In genomic region chr11:96928691-96929090, GRCm38 (mm10) we compare ENCODE assay signal across 14 mouse cellular contexts. TPM values are rescaled to one million over a fixed set of nuclear protein-coding genes. Genes with fewer than 3 reads are reported as not detected.
A peak's percentile ranks its signal among the peaks of the same experiment; 100 is the strongest.
DNase-seq lines count a peak whose midpoint lies in the region; ATAC-seq and TF ChIP-seq lines count a peak whose summit lies in the region.
"Had no signal": no experiment of that assay in that cellular context is flagged by ENCODE, and none has a peak within 500 bp of the region (broad histone marks: within the 10 kb centered on the region; RNA-seq: fewer than 3 reads in every experiment).

No protein-coding gene starts in this region.

- H3K4me3 ChIP-seq in lung, adult 2 months (replicated peaks; ENCODE audit: extremely low read depth, low read depth, low read length) = peak overlapping the region; percentile 58
- H3K4me3 ChIP-seq in intestine, embryonic 16.5 days (ENCODE audit: low read length) = peak overlapping the region; percentile 62
- H3K4me3 ChIP-seq in limb, embryonic 15.5 days = no peak overlapping the region
- H3K4me3 ChIP-seq in stomach, embryonic 15.5 days (replicated peaks) = peak overlapping the region; percentile 44
- H3K4me3 ChIP-seq in midbrain, embryonic 10.5 days = no peak overlapping the region
- H3K4me3 ChIP-seq: forebrain, embryonic 15.5 days; neural tube, embryonic 12.5 days had no signal

- H3K27me3 ChIP-seq in intestine, embryonic 16.5 days (replicated peaks; ENCODE audit: control insufficient read depth, insufficient read depth, low read length) = no peaks in the 10 kb centered on the region
- H3K27me3 ChIP-seq in limb, embryonic 15.5 days = peaks cover 34% of the 10 kb centered on the region
- H3K27me3 ChIP-seq in stomach, embryonic 15.5 days (replicated peaks) = no peaks in the 10 kb centered on the region
- H3K27me3 ChIP-seq in midbrain, embryonic 10.5 days (ENCODE audit: low read depth, poor library complexity, severe bottlenecking) = peaks cover 34% of the 10 kb centered on the region

- peak overlapping the region; percentile 60 for H3K9ac ChIP-seq in intestine, embryonic 16.5 days (ENCODE audit: low read depth, low read length)
- no peak overlapping the region for H3K9ac ChIP-seq in limb, embryonic 15.5 days
- H3K9ac ChIP-seq in stomach, embryonic 15.5 days = no peak overlapping the region
- H3K9ac ChIP-seq: forebrain, embryonic 15.5 days; hindbrain, embryonic 14.5 days; neural tube, embryonic 12.5 days had no signal

- H3K4me1 ChIP-seq in lung, adult 2 months (ENCODE audit: control insufficient read depth, insufficient read depth, low read length) = no peaks in the 10 kb centered on the region
- peaks cover 19% of the 10 kb centered on the region for H3K4me1 ChIP-seq in intestine, embryonic 16.5 days (ENCODE audit: control insufficient read depth, insufficient read depth, low read length)
- H3K4me1 ChIP-seq in limb, embryonic 15.5 days = peaks cover 18% of the 10 kb centered on the region
- H3K4me1 ChIP-seq in stomach, embryonic 15.5 days = peaks cover 7% of the 10 kb centered on the region
- peaks cover 20% of the 10 kb centered on the region for H3K4me1 ChIP-seq in midbrain, embryonic 10.5 days
- H3K4me1 ChIP-seq: forebrain, embryonic 15.5 days had no signal

- TF ChIP-seq POLR2A in lung, adult 2 months (IDR thresholded peaks at IDR 0.05; ENCODE audit: borderline replicate concordance, extremely low read depth, low read depth, low read length) = no peak

- no peaks in the 10 kb centered on the region for H3K9me3 ChIP-seq in intestine, embryonic 16.5 days (ENCODE audit: control insufficient read depth, low read length)
- no peaks in the 10 kb centered on the region for H3K9me3 ChIP-seq in limb, embryonic 15.5 days
- no peaks in the 10 kb centered on the region for H3K9me3 ChIP-seq in stomach, embryonic 15.5 days
- H3K9me3 ChIP-seq in midbrain, embryonic 10.5 days (replicated peaks) = no peaks in the 10 kb centered on the region
- H3K9me3 ChIP-seq: forebrain, embryonic 15.5 days; neural tube, embryonic 12.5 days had no signal

- peaks cover 3% of the 10 kb centered on the region; the same call in 1 of the 2 replicates for H3K36me3 ChIP-seq in intestine, embryonic 16.5 days (ENCODE audit: control insufficient read depth, insufficient read depth, low read length)
- H3K36me3 ChIP-seq in limb, embryonic 15.5 days = no peaks in the 10 kb centered on the region
- no peaks in the 10 kb centered on the region for H3K36me3 ChIP-seq in stomach, embryonic 15.5 days
- H3K36me3 ChIP-seq in midbrain, embryonic 10.5 days = no peaks in the 10 kb centered on the region
- H3K36me3 ChIP-seq: forebrain, embryonic 15.5 days; neural tube, embryonic 12.5 days had no signal

- H3K4me2 ChIP-seq in intestine, embryonic 16.5 days (ENCODE audit: low read depth, low read length) = peak overlapping the region; percentile 48
- peak overlapping the region; percentile 21; the same call in 1 of the 2 replicates for H3K4me2 ChIP-seq in limb, embryonic 15.5 days
- H3K4me2 ChIP-seq in stomach, embryonic 15.5 days = peak overlapping the region; percentile 49
- H3K4me2 ChIP-seq: forebrain, embryonic 15.5 days; hindbrain, embryonic 14.5 days; neural tube, embryonic 12.5 days had no signal

- TF ChIP-seq CTCF in lung, adult 2 months (IDR thresholded peaks at IDR 0.05; ENCODE audit: insufficient read depth, low read length) = no peak

- DNase-seq in lung, adult 2 months = no peak
- DNase-seq in lung, postnatal 10 days = no peak
- no peak for DNase-seq in left cerebral cortex, adult 9 months (ENCODE audit: low spot score in 2 of 2)
- no peak for DNase-seq in midbrain, embryonic 10.5 days (ENCODE audit: low spot score)
- no peak for DNase-seq in layer of hippocampus, postnatal 10 days (ENCODE audit: low spot score in 2 of 2)
- DNase-seq: heart, adult 18-20 months; midbrain, embryonic 14.5 days had no signal

- 8% methylated on average over 5 of the region's 5 CpGs for WGBS in lung, adult 2 months
- WGBS in intestine, embryonic 16.5 days = 6% methylated on average over 5 of the region's 5 CpGs
- WGBS in limb, embryonic 15.5 days = 1% methylated on average over 5 of the region's 5 CpGs
- 8% methylated on average over 5 of the region's 5 CpGs for WGBS in stomach, embryonic 15.5 days
- 12% methylated on average over 5 of the region's 5 CpGs for WGBS in midbrain, embryonic 10.5 days

- peak; percentile 75 for ATAC-seq in intestine, embryonic 16.5 days
- ATAC-seq in limb, embryonic 15.5 days (ENCODE audit: insufficient number of reproducible peaks, low FRiP score, low TSS enrichment, low read depth) = no peak
- peak; percentile 75 for ATAC-seq in stomach, embryonic 15.5 days (ENCODE audit: insufficient read depth, low FRiP score, low read depth)
- ATAC-seq: forebrain, embryonic 15.5 days had no signal

- H3K27ac ChIP-seq in intestine, embryonic 16.5 days (ENCODE audit: low read length) = peak overlapping the region; percentile 98
- H3K27ac ChIP-seq in limb, embryonic 15.5 days = peak overlapping the region; percentile 24; the same call in 1 of the 2 replicates
- H3K27ac ChIP-seq in stomach, embryonic 15.5 days = peak overlapping the region; percentile 96
- no peak overlapping the region; the same call in 1 of the 2 replicates for H3K27ac ChIP-seq in midbrain, embryonic 10.5 days (replicated peaks)
- H3K27ac ChIP-seq: forebrain, embryonic 15.5 days; hindbrain, embryonic 14.5 days; neural tube, embryonic 12.5 days had no signal

RNA-seq across cellular contexts. Expression of gene Prr15l, which starts 0.8 kb away (rescaled TPM):
- polyA plus RNA-seq in lung, adult 2 months (2012; rRNA removed) = 56.2 and 69.8 TPM in 2 replicates
- polyA plus RNA-seq in intestine, embryonic 16.5 days (2015; fragmentation: Nextera tagmentation; extraction: Ambion mirVana) = 116 and 121 TPM in 2 replicates
- 3.4 and 3.6 TPM in 2 replicates for polyA plus RNA-seq in limb, embryonic 15.5 days (2015; fragmentation: Nextera tagmentation; extraction: Ambion mirVana)
- polyA plus RNA-seq in stomach, embryonic 15.5 days (2015; fragmentation: Nextera tagmentation; extraction: Ambion mirVana) = 55.2 and 65.6 TPM in 2 replicates
- 0.04 and 0.05 TPM in 2 replicates for polyA plus RNA-seq in midbrain, embryonic 10.5 days (2016; fragmentation: Nextera tagmentation; extraction: Ambion mirVana)
- not detected for total RNA-seq in layer of hippocampus, postnatal 10 days (2021)
- total RNA-seq: layer of hippocampus, postnatal 14 days had no signal
- polyA plus RNA-seq: forebrain, embryonic 15.5 days had no signal

RNA-seq across cellular contexts. Expression of gene Cdk5rap3, which starts 12.4 kb away (rescaled TPM):
- polyA plus RNA-seq in lung, adult 2 months (2012; rRNA removed) = 25.4 and 30.1 TPM in 2 replicates
- polyA plus RNA-seq in intestine, embryonic 16.5 days (2015; fragmentation: Nextera tagmentation; extraction: Ambion mirVana) = 68.1 and 70.1 TPM in 2 replicates
- polyA plus RNA-seq in limb, embryonic 15.5 days (2015; fragmentation: Nextera tagmentation; extraction: Ambion mirVana) = 76.2 and 87.4 TPM in 2 replicates
- 67.2 and 76.5 TPM in 2 replicates for polyA plus RNA-seq in stomach, embryonic 15.5 days (2015; fragmentation: Nextera tagmentation; extraction: Ambion mirVana)
- 116 and 120 TPM in 2 replicates for polyA plus RNA-seq in midbrain, embryonic 10.5 days (2016; fragmentation: Nextera tagmentation; extraction: Ambion mirVana)
- 10 to 100 TPM; 53.4 to 59.6 TPM for total RNA-seq in layer of hippocampus, postnatal 10 days (2021)

RNA-seq across cellular contexts. Expression of gene Pnpo, which starts 15.1 kb away (rescaled TPM):
- 20.7 and 24.0 TPM in 2 replicates for polyA plus RNA-seq in lung, adult 2 months (2012; rRNA removed)
- polyA plus RNA-seq in intestine, embryonic 16.5 days (2015; fragmentation: Nextera tagmentation; extraction: Ambion mirVana) = 125 and 141 TPM in 2 replicates
- polyA plus RNA-seq in limb, embryonic 15.5 days (2015; fragmentation: Nextera tagmentation; extraction: Ambion mirVana) = 33.6 and 37.6 TPM in 2 replicates
- 63.6 and 85.7 TPM in 2 replicates for polyA plus RNA-seq in stomach, embryonic 15.5 days (2015; fragmentation: Nextera tagmentation; extraction: Ambion mirVana)
- 28.2 and 32.1 TPM in 2 replicates for polyA plus RNA-seq in midbrain, embryonic 10.5 days (2016; fragmentation: Nextera tagmentation; extraction: Ambion mirVana)
- total RNA-seq in layer of hippocampus, postnatal 10 days (2021) = 10 to 100 TPM; 28.0 to 28.8 TPM

RNA-seq across cellular contexts. Expression of gene Sp2, which starts 54.1 kb away (rescaled TPM):
- 23.1 and 26.3 TPM in 2 replicates for polyA plus RNA-seq in lung, adult 2 months (2012; rRNA removed)
- polyA plus RNA-seq in intestine, embryonic 16.5 days (2015; fragmentation: Nextera tagmentation; extraction: Ambion mirVana) = 13.2 and 13.8 TPM in 2 replicates
- polyA plus RNA-seq in limb, embryonic 15.5 days (2015; fragmentation: Nextera tagmentation; extraction: Ambion mirVana) = 15.1 and 16.8 TPM in 2 replicates
- polyA plus RNA-seq in stomach, embryonic 15.5 days (2015; fragmentation: Nextera tagmentation; extraction: Ambion mirVana) = 12.7 and 13.5 TPM in 2 replicates
- polyA plus RNA-seq in midbrain, embryonic 10.5 days (2016; fragmentation: Nextera tagmentation; extraction: Ambion mirVana) = 30.5 and 35.5 TPM in 2 replicates
- 10 to 100 TPM; 11.5 to 12.0 TPM for total RNA-seq in layer of hippocampus, postnatal 10 days (2021)

Comparison
In these comparisons a context has a peak if more than half of its experiments do, and no peak if none do; other contexts are left out.
1. H3K4me3 ChIP-seq: peak in lung, adult 2 months (single experiment), intestine, embryonic 16.5 days (single experiment) and stomach, embryonic 15.5 days (single experiment); none in limb, embryonic 15.5 days (single experiment) and midbrain, embryonic 10.5 days (single experiment).
2. RNA of gene Prr15l, which starts 0.8 kb away (polyA plus RNA-seq): 116 to 121 TPM in intestine, embryonic 16.5 days, 56.2 to 69.8 TPM in lung, adult 2 months and 55.2 to 65.6 TPM in stomach, embryonic 15.5 days; 3.4 to 3.6 TPM in limb, embryonic 15.5 days and 0.04 to 0.05 TPM in midbrain, embryonic 10.5 days; every median in the first group is over 10 times any median in the second.
3. Peak in every context shown above with its lines, with median percentiles within 50 percentile points of each other: H3K4me2 ChIP-seq.